Mouse (Mus musculus): Measurements from ENCODE around the gene Pnck.

Pnck gene

GRCm38 (mm10) chrX:73659575-73660283, at the start of gene Pnck:
TSS of gene Pnck (minus strand) at chrX:73660117.
- DNase-seq, result no peak

GRCm38 (mm10) chrX:73700472-73700871, 40.6 kb upstream of the Pnck start:
- no peak for DNase-seq

- peak; percentile 61 for DNase-seq
These were observed 31.2 kb upstream of the Pnck start for GRCm38 (mm10) chrX:73690917-73691629.

GRCm38 (mm10) chrX:73685629-73686028, 25.7 kb upstream of the Pnck start:
- peak; percentile 66 for DNase-seq

GRCm38 (mm10) chrX:73684978-73685377, 25.1 kb upstream of the Pnck start:
- no peak for DNase-seq

- no peak for DNase-seq
These were observed 24.2 kb upstream of the Pnck start for GRCm38 (mm10) chrX:73684156-73684555.

GRCm38 (mm10) chrX:73676668-73677067, 16.8 kb upstream of the Pnck start:
- DNase-seq, result no peak

- DNase-seq, result no peak
These were observed 15.3 kb upstream of the Pnck start for GRCm38 (mm10) chrX:73675231-73675630.

- DNase-seq, result peak; percentile 63
These were observed 14.2 kb upstream of the Pnck start for GRCm38 (mm10) chrX:73673968-73674661.

GRCm38 (mm10) chrX:73673619-73673967, 13.7 kb upstream of the Pnck start:
- DNase-seq, result no peak

- peak; percentile 78 for DNase-seq
These were observed 13.1 kb upstream of the Pnck start, which contains the start of gene Slc6a8 for GRCm38 (mm10) chrX:73672879-73673618. TSS of gene Slc6a8 (plus strand) at chrX:73673150.

GRCm38 (mm10) chrX:73672031-73672431, 12.1 kb upstream of the Pnck start:
- DNase-seq, result peak; percentile 65

- no peak for DNase-seq
These were observed 3.2 kb upstream of the Pnck start for GRCm38 (mm10) chrX:73663143-73663542.

GRCm38 (mm10) chrX:73660284-73660665, 358 bp upstream of the Pnck start:
- DNase-seq, result no peak

- DNase-seq, result no peak
These were observed 862 bp downstream of the Pnck start for GRCm38 (mm10) chrX:73658936-73659574.

GRCm38 (mm10) chrX:73658391-73658790, 1.5 kb downstream of the Pnck start:
- no peak for DNase-seq

GRCm38 (mm10) chrX:73655529-73655928, 4.4 kb downstream of the Pnck start:
- no peak for DNase-seq

GRCm38 (mm10) chrX:73654177-73654576, 5.7 kb downstream of the Pnck start:
- DNase-seq, result peak; percentile 74

- DNase-seq, result no peak
These were observed 6.5 kb downstream of the Pnck start for GRCm38 (mm10) chrX:73653392-73653791.

- no peak for DNase-seq
These were observed 9.0 kb downstream of the Pnck start for GRCm38 (mm10) chrX:73650869-73651268.

GRCm38 (mm10) chrX:73645121-73645520, 14.8 kb downstream of the Pnck start:
- no peak for DNase-seq

- DNase-seq, result no peak
These were observed 19.9 kb downstream of the Pnck start for GRCm38 (mm10) chrX:73639901-73640469.

Data from kidney, adult 18-20 months (tissue).